Comparison of ENCODE assay signal across 15 mouse cellular contexts in genomic region chr11:100604321-100605005, GRCm38 (mm10). TPM values are rescaled to one million over a fixed set of nuclear protein-coding genes. Genes with fewer than 3 reads are reported as not detected.
DNase-seq lines count a peak whose midpoint lies in the region; ATAC-seq and TF ChIP-seq lines count a peak whose summit lies in the region.
"Had no signal": no experiment of that assay in that cellular context is flagged by ENCODE, and none has a peak within 500 bp of the region (broad histone marks: within the 10 kb centered on the region; RNA-seq: fewer than 3 reads in every experiment).

No protein-coding gene starts in this region.

- H3K9me3 ChIP-seq in heart, embryonic 13.5 days: no peaks in the 10 kb centered on the region
- H3K9me3 ChIP-seq in kidney, postnatal 0 days (replicated peaks; ENCODE audit: low read length): no peaks in the 10 kb centered on the region
- H3K9me3 ChIP-seq in liver, postnatal 0 days (ENCODE audit: low read length): no peaks in the 10 kb centered on the region
- H3K9me3 ChIP-seq: G1E; limb, embryonic 12.5 days had no signal

- TF ChIP-seq EP300 in liver, postnatal 0 days (IDR thresholded peaks at IDR 0.05; ENCODE audit: low read depth): no peak

- no peak overlapping the region for H3K4me3 ChIP-seq in heart, embryonic 13.5 days
- no peak overlapping the region for H3K4me3 ChIP-seq in kidney, postnatal 0 days (replicated peaks; ENCODE audit: low read depth, low read length)
- H3K4me3 ChIP-seq in liver, postnatal 0 days (ENCODE audit: low read depth, low read length): no peak overlapping the region
- H3K4me3 ChIP-seq: limb, embryonic 12.5 days had no signal

- no peak for ATAC-seq in heart, embryonic 13.5 days (ENCODE audit: extremely low read depth, insufficient number of reproducible peaks, low FRiP score, low TSS enrichment)
- ATAC-seq in kidney, postnatal 0 days (replicated peaks; ENCODE audit: low FRiP score, low read depth): no peak
- ATAC-seq in liver, postnatal 0 days: no peak
- ATAC-seq: intestine, postnatal 0 days had no signal

- TF ChIP-seq CTCF in kidney, postnatal 0 days (IDR thresholded peaks at IDR 0.05; ENCODE audit: low read depth): no peak
- TF ChIP-seq CTCF in liver, postnatal 0 days (IDR thresholded peaks at IDR 0.05; ENCODE audit: low read depth): no peak

- peaks cover 42% of the 10 kb centered on the region for H3K4me1 ChIP-seq in heart, embryonic 13.5 days
- 0 out of 2 replicates have a peak, but pooled peaks cover 9% of the 10 kb centered on the region for H3K4me1 ChIP-seq in kidney, postnatal 0 days (replicated peaks; ENCODE audit: insufficient read depth, low read length)
- H3K4me1 ChIP-seq in liver, postnatal 0 days (ENCODE audit: insufficient read depth): peaks cover 3% of the 10 kb centered on the region; the same call in 1 of the 2 replicates

- 77% methylated on average over 4 of the region's 4 CpGs for WGBS in heart, embryonic 13.5 days
- 74% methylated on average over 4 of the region's 4 CpGs for WGBS in kidney, postnatal 0 days
- 81% methylated on average over 4 of the region's 4 CpGs for WGBS in liver, postnatal 0 days (ENCODE audit: insufficient replicate concordance)

- DNase-seq in heart, adult 11 months: no peak
- DNase-seq in kidney, postnatal 0 days (ENCODE audit: low spot score): peak; percentile 63
- DNase-seq in kidney, postnatal 36 days: no peak
- peak; percentile 48 for DNase-seq in NIH3T3 (ENCODE audit: low read depth)
- peak; percentile 71 for DNase-seq in brain, adult 2 months (ENCODE audit: low read depth, low spot score)
- DNase-seq in retina, postnatal 1 day: no peak
- no peak for DNase-seq in liver, postnatal 0 days
- DNase-seq: heart, adult 18-20 months; lung, embryonic 14.5 days; thymus, postnatal 14 days had no signal

- H3K9ac ChIP-seq in heart, embryonic 13.5 days: 0 out of 2 replicates have a peak overlapping the region, but pooled peaks have one; percentile 15
- H3K9ac ChIP-seq in kidney, postnatal 0 days (ENCODE audit: low read depth, low read length): no peak overlapping the region
- H3K9ac ChIP-seq in liver, postnatal 0 days (replicated peaks): no peak overlapping the region
- H3K9ac ChIP-seq: limb, embryonic 12.5 days; lung, embryonic 14.5 days had no signal

- no peak overlapping the region for H3K4me2 ChIP-seq in heart, embryonic 13.5 days
- H3K4me2 ChIP-seq in kidney, postnatal 0 days (ENCODE audit: low read length): no peak overlapping the region
- no peak overlapping the region for H3K4me2 ChIP-seq in liver, postnatal 0 days (ENCODE audit: low read depth, low read length)
- H3K4me2 ChIP-seq: limb, embryonic 12.5 days; lung, embryonic 14.5 days had no signal

- peaks cover 41% of the 10 kb centered on the region for H3K36me3 ChIP-seq in heart, embryonic 13.5 days
- H3K36me3 ChIP-seq in kidney, postnatal 0 days (ENCODE audit: insufficient read depth, low read length): peaks cover 19% of the 10 kb centered on the region; the same call in 1 of the 2 replicates
- H3K36me3 ChIP-seq in liver, postnatal 0 days (replicated peaks; ENCODE audit: insufficient read depth, low read length): peaks cover 24% of the 10 kb centered on the region

- peak overlapping the region; percentile 33; the same call in 1 of the 2 replicates for H3K27ac ChIP-seq in heart, embryonic 13.5 days (replicated peaks)
- no peak overlapping the region for H3K27ac ChIP-seq in kidney, postnatal 0 days
- no peak overlapping the region for H3K27ac ChIP-seq in liver, postnatal 0 days (ENCODE audit: low read depth)

- H3K27me3 ChIP-seq in heart, embryonic 13.5 days (replicated peaks): no peaks in the 10 kb centered on the region
- no peaks in the 10 kb centered on the region for H3K27me3 ChIP-seq in kidney, postnatal 0 days (ENCODE audit: insufficient read depth, low read length)
- H3K27me3 ChIP-seq in liver, postnatal 0 days (ENCODE audit: insufficient read depth, low read length): no peaks in the 10 kb centered on the region
- H3K27me3 ChIP-seq: limb, embryonic 12.5 days had no signal

RNA-seq across cellular contexts. Expression of gene Nkiras2, which starts 14.6 kb away (rescaled TPM):
- polyA plus RNA-seq in heart, embryonic 13.5 days (2015; fragmentation: Nextera tagmentation; extraction: Ambion mirVana): 67.0 and 67.3 TPM in 2 replicates
- polyA plus RNA-seq in kidney, postnatal 0 days (2015; fragmentation: Nextera tagmentation; extraction: Ambion mirVana): 52.6 and 54.0 TPM in 2 replicates
- 18.3 and 19.2 TPM in 2 replicates for polyA plus RNA-seq in liver, postnatal 0 days (2015; fragmentation: Nextera tagmentation; extraction: Ambion mirVana)

RNA-seq across cellular contexts. Expression of gene Dnajc7, which starts 15.5 kb away (rescaled TPM):
- polyA plus RNA-seq in heart, embryonic 13.5 days (2015; fragmentation: Nextera tagmentation; extraction: Ambion mirVana): 172 and 191 TPM in 2 replicates
- polyA plus RNA-seq in kidney, postnatal 0 days (2015; fragmentation: Nextera tagmentation; extraction: Ambion mirVana): 142 and 151 TPM in 2 replicates
- 45.1 and 49.1 TPM in 2 replicates for polyA plus RNA-seq in liver, postnatal 0 days (2015; fragmentation: Nextera tagmentation; extraction: Ambion mirVana)

RNA-seq across cellular contexts. Expression of gene Cnp, which starts 29.8 kb away (rescaled TPM):
- polyA plus RNA-seq in heart, embryonic 13.5 days (2015; fragmentation: Nextera tagmentation; extraction: Ambion mirVana): 18.1 and 20.2 TPM in 2 replicates
- polyA plus RNA-seq in kidney, postnatal 0 days (2015; fragmentation: Nextera tagmentation; extraction: Ambion mirVana): 23.7 and 24.2 TPM in 2 replicates
- polyA plus RNA-seq in liver, postnatal 0 days (2015; fragmentation: Nextera tagmentation; extraction: Ambion mirVana): 20.2 and 21.9 TPM in 2 replicates

RNA-seq across cellular contexts. Expression of gene Ttc25, which starts 59.1 kb away (rescaled TPM):
- 0.19 and 0.62 TPM in 2 replicates for polyA plus RNA-seq in heart, embryonic 13.5 days (2015; fragmentation: Nextera tagmentation; extraction: Ambion mirVana)
- 0.72 and 0.96 TPM in 2 replicates for polyA plus RNA-seq in kidney, postnatal 0 days (2015; fragmentation: Nextera tagmentation; extraction: Ambion mirVana)
- polyA plus RNA-seq in liver, postnatal 0 days (2015; fragmentation: Nextera tagmentation; extraction: Ambion mirVana): 0.11 and 0.22 TPM in 2 replicates
- polyA plus RNA-seq: large intestine, adult 2 months had no signal

Comparison
In these comparisons a context has a peak if more than half of its experiments do, and no peak if none do; other contexts are left out.
1. DNase-seq: peak in kidney, postnatal 0 days (single experiment), NIH3T3 (single experiment) and brain, adult 2 months (single experiment); none in heart, adult 11 months (single experiment), kidney, postnatal 36 days (0 of 2), retina, postnatal 1 day (single experiment) and liver, postnatal 0 days (single experiment).